Mouse (Mus musculus): ENCODE data around the gene Brpf3. TPM values are rescaled to one million over a fixed set of nuclear protein-coding genes. Genes with fewer than 3 reads are reported as not detected.

The Brpf3 gene
- total RNA-seq, 1 experiment from 2014 or later: 20.8 TPM

Other genes starting within 250 kb of the Brpf3 start
- not detected in 2 replicates for gene Clps, start 240.3 kb upstream of the Brpf3 start, total RNA-seq (2017)
- not detected in 2 replicates for gene Lhfpl5, start 225.4 kb upstream of the Brpf3 start, total RNA-seq (2017)
- 80.9 and 102 TPM in 2 replicates for gene Srpk1, start 178.4 kb upstream of the Brpf3 start, total RNA-seq (2017)
- 2.0 and 2.8 TPM in 2 replicates for gene Slc26a8, start 110.9 kb upstream of the Brpf3 start, total RNA-seq (2017)
- 197 and 202 TPM in 2 replicates for gene Mapk14, start 109.8 kb upstream of the Brpf3 start, total RNA-seq (2017)
- gene AC170998.1, start 75.0 kb upstream of the Brpf3 start, total RNA-seq (2017): 18.3 and 18.7 TPM in 2 replicates
- gene Mapk13, start 31.8 kb upstream of the Brpf3 start, total RNA-seq (2017): 21.1 and 22.0 TPM in 2 replicates
- gene Pnpla1, start 57.3 kb downstream of the Brpf3 start, total RNA-seq (2017): 0.25 TPM in 1 of 2 replicates, not detected in the other
- 0.12 and 0.23 TPM in 2 replicates for gene 4930539E08Rik, start 114.2 kb downstream of the Brpf3 start, total RNA-seq (2017)
- gene Pxt1, start 142.8 kb downstream of the Brpf3 start, total RNA-seq (2017): not detected in 2 replicates
- gene Kctd20, start 150.9 kb downstream of the Brpf3 start, total RNA-seq (2017): 117 and 123 TPM in 2 replicates
- gene Stk38, start 206.9 kb downstream of the Brpf3 start, total RNA-seq (2017): 394 and 412 TPM in 2 replicates
- gene Srsf3, start 231.5 kb downstream of the Brpf3 start, total RNA-seq (2017): 576 and 624 TPM in 2 replicates